Mouse (Mus musculus): Measurements from ENCODE around the gene Ddx17. TPM values are rescaled to one million over a fixed set of nuclear protein-coding genes. Genes with fewer than 3 reads are reported as not detected.

The Ddx17 gene
- polyA plus RNA-seq, 1 experiment from 2014 or later, result 109 TPM

- Histone ChIP-seq H3K4me2 (ENCODE audit: low read depth, low read length, severe bottlenecking) (peak overlapping the region; percentile 78), H3K9ac (ENCODE audit: low read length) (0 out of 2 replicates have a peak overlapping the region, but pooled peaks have one; percentile 29), H3K4me1 (replicated peaks; ENCODE audit: control insufficient read depth, insufficient read depth, low read length) (peaks cover 16% of the 10 kb centered on the region), H3K4me3 (ENCODE audit: low read depth, low read length) (peak overlapping the region; percentile 34), H3K36me3 (ENCODE audit: control insufficient read depth, insufficient read depth, low read length) (no peaks in the 10 kb centered on the region), H3K9me3 (ENCODE audit: control insufficient read depth, low read length) (no peaks in the 10 kb centered on the region), H3K27me3 (ENCODE audit: control insufficient read depth, insufficient read depth, low read length) (peaks cover 81% of the 10 kb centered on the region), H3K27ac (ENCODE audit: low read depth, low read length) (no peak overlapping the region)
- under 1% methylated on average over 61 of the region's 61 CpGs for WGBS
- DNase-seq (ENCODE audit: low spot score) (peak; percentile 93), ATAC-seq (replicated peaks; ENCODE audit: low FRiP score) (peak; percentile 82)
These were observed 34.8 kb downstream of the Ddx17 start for GRCm38 (mm10) chr15:79511553-79512320.

GRCm38 (mm10) chr15:79510425-79510824 lies 36.1 kb downstream of the Ddx17 start:
- Histone ChIP-seq H3K27ac (ENCODE audit: low read depth, low read length) (no peak overlapping the region), H3K36me3 (ENCODE audit: control insufficient read depth, insufficient read depth, low read length) (no peaks in the 10 kb centered on the region), H3K4me3 (ENCODE audit: low read depth, low read length) (no peak overlapping the region), H3K9me3 (ENCODE audit: control insufficient read depth, low read length) (no peaks in the 10 kb centered on the region), H3K9ac (ENCODE audit: low read length) (no peak overlapping the region), H3K4me1 (replicated peaks; ENCODE audit: control insufficient read depth, insufficient read depth, low read length) (peaks cover 14% of the 10 kb centered on the region), H3K4me2 (ENCODE audit: low read depth, low read length, severe bottlenecking) (no peak overlapping the region), H3K27me3 (ENCODE audit: control insufficient read depth, insufficient read depth, low read length) (peaks cover 79% of the 10 kb centered on the region)
- ATAC-seq (replicated peaks; ENCODE audit: low FRiP score), result no peak
- WGBS, result 82% methylated on average over 7 of the region's 7 CpGs
- no peak for DNase-seq (ENCODE audit: low spot score)

GRCm38 (mm10) chr15:79509998-79510397 lies 36.5 kb downstream of the Ddx17 start:
- Histone ChIP-seq H3K36me3 (ENCODE audit: control insufficient read depth, insufficient read depth, low read length) (no peaks in the 10 kb centered on the region), H3K27me3 (ENCODE audit: control insufficient read depth, insufficient read depth, low read length) (peaks cover 79% of the 10 kb centered on the region), H3K9me3 (ENCODE audit: control insufficient read depth, low read length) (no peaks in the 10 kb centered on the region), H3K4me1 (replicated peaks; ENCODE audit: control insufficient read depth, insufficient read depth, low read length) (peaks cover 18% of the 10 kb centered on the region), H3K4me3 (ENCODE audit: low read depth, low read length) (no peak overlapping the region), H3K27ac (ENCODE audit: low read depth, low read length) (no peak overlapping the region), H3K9ac (ENCODE audit: low read length) (no peak overlapping the region), H3K4me2 (ENCODE audit: low read depth, low read length, severe bottlenecking) (no peak overlapping the region)
- WGBS, result 36% methylated on average over 6 of the region's 6 CpGs
- ATAC-seq (replicated peaks; ENCODE audit: low FRiP score) (no peak), DNase-seq (ENCODE audit: low spot score) (no peak)

- Histone ChIP-seq H3K9ac (ENCODE audit: low read length) (no peak overlapping the region), H3K4me2 (ENCODE audit: low read depth, low read length, severe bottlenecking) (no peak overlapping the region), H3K27me3 (ENCODE audit: control insufficient read depth, insufficient read depth, low read length) (peaks cover 78% of the 10 kb centered on the region), H3K9me3 (ENCODE audit: control insufficient read depth, low read length) (no peaks in the 10 kb centered on the region), H3K36me3 (ENCODE audit: control insufficient read depth, insufficient read depth, low read length) (no peaks in the 10 kb centered on the region), H3K27ac (ENCODE audit: low read depth, low read length) (no peak overlapping the region), H3K4me3 (ENCODE audit: low read depth, low read length) (no peak overlapping the region), H3K4me1 (replicated peaks; ENCODE audit: control insufficient read depth, insufficient read depth, low read length) (peaks cover 22% of the 10 kb centered on the region)
- 50% methylated on average over 31 of the region's 31 CpGs for WGBS
- ATAC-seq (replicated peaks; ENCODE audit: low FRiP score) (no peak), DNase-seq (ENCODE audit: low spot score) (no peak)
These were observed 39.3 kb downstream of the Ddx17 start for GRCm38 (mm10) chr15:79507055-79507828.

- Histone ChIP-seq H3K4me2 (ENCODE audit: low read depth, low read length, severe bottlenecking) (no peak overlapping the region), H3K4me1 (replicated peaks; ENCODE audit: control insufficient read depth, insufficient read depth, low read length) (peaks cover 15% of the 10 kb centered on the region), H3K36me3 (ENCODE audit: control insufficient read depth, insufficient read depth, low read length) (no peaks in the 10 kb centered on the region), H3K27ac (ENCODE audit: low read depth, low read length) (no peak overlapping the region), H3K9me3 (ENCODE audit: control insufficient read depth, low read length) (no peaks in the 10 kb centered on the region), H3K27me3 (ENCODE audit: control insufficient read depth, insufficient read depth, low read length) (peaks cover 74% of the 10 kb centered on the region), H3K9ac (ENCODE audit: low read length) (no peak overlapping the region), H3K4me3 (ENCODE audit: low read depth, low read length) (no peak overlapping the region; the same call in 1 of the 2 replicates)
- ATAC-seq (replicated peaks; ENCODE audit: low FRiP score) (no peak), DNase-seq (ENCODE audit: low spot score) (no peak)
- WGBS, result 34% methylated on average over 7 of the region's 7 CpGs
These were observed 40.1 kb downstream of the Ddx17 start for GRCm38 (mm10) chr15:79506460-79506859.

- Histone ChIP-seq H3K4me1 (replicated peaks; ENCODE audit: control insufficient read depth, insufficient read depth, low read length) (peaks cover 12% of the 10 kb centered on the region), H3K4me3 (ENCODE audit: low read depth, low read length) (peak overlapping the region; percentile 51), H3K27ac (ENCODE audit: low read depth, low read length) (no peak overlapping the region), H3K27me3 (ENCODE audit: control insufficient read depth, insufficient read depth, low read length) (peaks cover 68% of the 10 kb centered on the region), H3K9me3 (ENCODE audit: control insufficient read depth, low read length) (no peaks in the 10 kb centered on the region), H3K4me2 (ENCODE audit: low read depth, low read length, severe bottlenecking) (peak overlapping the region; percentile 100), H3K9ac (ENCODE audit: low read length) (peak overlapping the region; percentile 54; the same call in 1 of the 2 replicates), H3K36me3 (ENCODE audit: control insufficient read depth, insufficient read depth, low read length) (no peaks in the 10 kb centered on the region)
- WGBS, result under 1% methylated on average over 57 of the region's 71 CpGs
- ATAC-seq (replicated peaks; ENCODE audit: low FRiP score) (peak; percentile 77), DNase-seq (ENCODE audit: low spot score) (peak; percentile 89)
These were observed 40.8 kb downstream of the Ddx17 start for GRCm38 (mm10) chr15:79505616-79506283.

GRCm38 (mm10) chr15:79504707-79505452 lies 41.7 kb downstream of the Ddx17 start, which contains the start of gene Kcnj4:
Gene Kcnj4 (minus strand): TSS chr15:79505241.
- peak within 1 kb of the TSS; percentile 54; the same call in 1 of the 2 replicates for H3K9ac ChIP-seq (ENCODE audit: low read length)
- WGBS, result under 1% methylated on average over 60 of the region's 60 CpGs
- peak within 1 kb of the TSS; percentile 51 for H3K4me3 ChIP-seq (ENCODE audit: low read depth, low read length)
- peaks cover 59% of the 10 kb centered on the region for H3K27me3 ChIP-seq (ENCODE audit: control insufficient read depth, insufficient read depth, low read length)
- no peaks in the 10 kb centered on the region for H3K36me3 ChIP-seq (ENCODE audit: control insufficient read depth, insufficient read depth, low read length)
- H3K4me1 ChIP-seq (replicated peaks; ENCODE audit: control insufficient read depth, insufficient read depth, low read length), result peaks cover 12% of the 10 kb centered on the region
- peak within 1 kb of the TSS; percentile 100 for H3K4me2 ChIP-seq (ENCODE audit: low read depth, low read length, severe bottlenecking)
- no peaks in the 10 kb centered on the region for H3K9me3 ChIP-seq (ENCODE audit: control insufficient read depth, low read length)
- DNase-seq (ENCODE audit: low spot score) (no peak), ATAC-seq (replicated peaks; ENCODE audit: low FRiP score) (peak; percentile 34)
- H3K27ac ChIP-seq (ENCODE audit: low read depth, low read length), result no peak within 1 kb of the TSS

- Histone ChIP-seq H3K9me3 (ENCODE audit: control insufficient read depth, low read length) (no peaks in the 10 kb centered on the region), H3K4me2 (ENCODE audit: low read depth, low read length, severe bottlenecking) (no peak overlapping the region), H3K4me3 (ENCODE audit: low read depth, low read length) (no peak overlapping the region), H3K27me3 (ENCODE audit: control insufficient read depth, insufficient read depth, low read length) (peaks cover 55% of the 10 kb centered on the region), H3K27ac (ENCODE audit: low read depth, low read length) (no peak overlapping the region), H3K4me1 (replicated peaks; ENCODE audit: control insufficient read depth, insufficient read depth, low read length) (peaks cover 12% of the 10 kb centered on the region), H3K36me3 (ENCODE audit: control insufficient read depth, insufficient read depth, low read length) (no peaks in the 10 kb centered on the region), H3K9ac (ENCODE audit: low read length) (no peak overlapping the region)
- WGBS, result 64% methylated on average over 5 of the region's 5 CpGs
- ATAC-seq (replicated peaks; ENCODE audit: low FRiP score) (no peak), DNase-seq (ENCODE audit: low spot score) (no peak)
These were observed 43.1 kb downstream of the Ddx17 start for GRCm38 (mm10) chr15:79503438-79503837.

Measured in forebrain, embryonic 11.5 days (tissue).